Mouse (Mus musculus): ENCODE results near the gene Adam33.

- TF ChIP-seq CTCF (IDR thresholded peaks at IDR 0.05; ENCODE audit: borderline replicate concordance, insufficient read depth, low read length) (no peak), POLR2A (IDR thresholded peaks at IDR 0.05; ENCODE audit: low read depth, low read length) (no peak)
These were observed 27.2 kb upstream of the Adam33 start for GRCm38 (mm10) chr2:131090852-131091251.

Measured in embryonic fibroblast, embryonic 13.5 days (primary cell).